Mouse (Mus musculus) gastrocnemius, postnatal 4 days (tissue): ENCODE measurements at regions not wholly inside any gene's neighbourhood (a gene's known extent, or its start where the extent isn't known, plus 50 kb on each side); places are given as distances from the start of the nearest gene placed in this dataset.

Experiments
- DNase-seq, 2 experiments: peaks; one replicate each; pipeline ENCODE4 v3.0.0; 2021 to 2022; ENCODE audit warnings: low spot score in 2 of 2, mixed read lengths in 2 of 2

- no peak for DNase-seq
These were observed 61.6 kb upstream of the Syt6 start for GRCm38 (mm10) chr3:103513411-103513810.

- DNase-seq = no peak
These were observed 61.0 kb upstream of the Syt6 start for GRCm38 (mm10) chr3:103514061-103514460.

GRCm38 (mm10) chr3:103515946-103516345 lies 59.1 kb upstream of the Syt6 start:
- DNase-seq = no peak

- no peak for DNase-seq
These were observed 57.4 kb upstream of the Syt6 start for GRCm38 (mm10) chr3:103517376-103518304.

GRCm38 (mm10) chr3:103518624-103519023 lies 56.4 kb upstream of the Syt6 start:
- no peak for DNase-seq
